Mouse (Mus musculus) MEL (cell line): ENCODE measurements around the gene Armc10. TPM values are rescaled to one million over a fixed set of nuclear protein-coding genes. Genes with fewer than 3 reads are reported as not detected.

Experiments
- DNase-seq: peaks from one replicate; pipeline ENCODE4 v3.0.0; 2011; ENCODE audit warnings: low read depth, low spot score
- H3K27ac ChIP-seq: 2 replicates; pipeline ENCODE4 v1.5.1; 2012; ENCODE audit warnings: low read depth, mild to moderate bottlenecking, control low read depth, low read length, moderate library complexity; ENCODE audit not compliant: control insufficient read depth
- H3K27me3 ChIP-seq, 2 experiments: fragments of 150-350 bp in 1 of 2; sonication (generic) in 1 of 2; 2 replicates each; pipeline ENCODE4 v1.6.1; 2012; ENCODE audit warnings: low read length in 2 of 2, mild to moderate bottlenecking in 2 of 2, improper control_type of control experiment in 1 of 2, moderate library complexity in 1 of 2; ENCODE audit not compliant: insufficient read depth in 2 of 2, control insufficient read depth in 1 of 2
- H3K36me3 ChIP-seq, 2 experiments: 2 replicates each; pipeline ENCODE4 v1.6.1; 2012 to 2014; ENCODE audit warnings: low read length in 2 of 2, improper control_type of control experiment in 1 of 2, inconsistent platforms in 1 of 2, mild to moderate bottlenecking in 1 of 2; ENCODE audit not compliant: insufficient read depth in 2 of 2, control insufficient read depth in 1 of 2
- H3K4me1 ChIP-seq, 2 experiments: fragments of 150-350 bp in 1 of 2; sonication (generic) in 1 of 2; 2 replicates each; pipeline ENCODE4 v1.6.1; 2012; ENCODE audit warnings: low read length in 2 of 2, improper control_type of control experiment in 1 of 2, mild to moderate bottlenecking in 1 of 2; ENCODE audit not compliant: insufficient read depth in 2 of 2, control insufficient read depth in 1 of 2
- H3K4me3 ChIP-seq, 2 experiments: fragments of 150-350 bp in 1 of 2; sonication (generic) in 1 of 2; 2 replicates each; pipeline ENCODE4 v1.5.1; 2012; ENCODE audit warnings: low read depth in 2 of 2, low read length in 2 of 2, mild to moderate bottlenecking in 2 of 2, moderate library complexity in 2 of 2, control low read depth in 1 of 2, improper control_type of control experiment in 1 of 2; ENCODE audit not compliant: control insufficient read depth in 1 of 2, insufficient read depth in 1 of 2
- H3K79me2 ChIP-seq: 2 replicates; pipeline ENCODE4 v1.6.1; 2012; ENCODE audit warnings: mild to moderate bottlenecking, low read length, moderate library complexity; ENCODE audit not compliant: control insufficient read depth, poor library complexity, insufficient read depth
- H3K9ac ChIP-seq: 2 replicates; pipeline ENCODE4 v1.6.1; 2012; ENCODE audit warnings: low read depth, mild to moderate bottlenecking, control low read depth, low read length, moderate library complexity; ENCODE audit not compliant: control insufficient read depth, poor library complexity, severe bottlenecking
- H3K9me3 ChIP-seq: fragments of 150-350 bp; sonication (generic); replicated peaks from 2 replicates; pipeline ENCODE4 v1.6.1; 2012; ENCODE audit warnings: mild to moderate bottlenecking, low read length, improper control_type of control experiment, moderate library complexity; ENCODE audit not compliant: insufficient read depth
- CHD1 ChIP-seq: IDR thresholded peaks from 2 replicates; pipeline ENCODE4 v1.6.1; 2012; ENCODE audit warnings: low read depth, mild to moderate bottlenecking, inconsistent platforms, low read length, improper control_type of control experiment
- MAFK ChIP-seq: IDR thresholded peaks from 2 replicates; pipeline ENCODE4 v1.6.1; 2011; ENCODE audit warnings: low read depth, mild to moderate bottlenecking, low read length, improper control_type of control experiment, borderline replicate concordance
- MXI1 ChIP-seq: IDR thresholded peaks from 2 replicates; pipeline ENCODE4 v1.6.1; 2011; ENCODE audit warnings: mild to moderate bottlenecking, low read depth, low read length, improper control_type of control experiment
- MYB ChIP-seq: IDR thresholded peaks from 2 replicates; pipeline ENCODE4 v1.6.1; 2011; ENCODE audit warnings: mild to moderate bottlenecking, low read depth, low read length, improper control_type of control experiment
- MYC ChIP-seq: IDR thresholded peaks from 2 replicates; pipeline ENCODE4 v1.6.1; 2011; ENCODE audit warnings: low read depth, mild to moderate bottlenecking, low read length, improper control_type of control experiment, moderate library complexity
- NRF1 ChIP-seq: IDR thresholded peaks from 2 replicates; pipeline ENCODE4 v1.6.1; 2014; ENCODE audit warnings: low read depth, mild to moderate bottlenecking, inconsistent platforms, low read length, improper control_type of control experiment, moderate library complexity; ENCODE audit not compliant: poor library complexity, insufficient read depth, severe bottlenecking
- POLR2A ChIP-seq, 2 experiments: IDR thresholded peaks; 2 replicates each; pipeline ENCODE4 v1.6.1; 2011 to 2012; ENCODE audit warnings: low read length in 2 of 2, mild to moderate bottlenecking in 2 of 2, control low read depth in 1 of 2, improper control_type of control experiment in 1 of 2, low read depth in 1 of 2, moderate library complexity in 1 of 2; ENCODE audit not compliant: control insufficient read depth in 1 of 2, insufficient read depth in 1 of 2, poor library complexity in 1 of 2
- POLR2AphosphoS5 ChIP-seq: IDR thresholded peaks from 2 replicates; pipeline ENCODE4 v1.6.1; 2012; ENCODE audit warnings: low read depth, borderline replicate concordance, mild to moderate bottlenecking, inconsistent platforms, low read length, moderate library complexity, mixed read lengths
- RAD21 ChIP-seq: IDR thresholded peaks from 2 replicates; pipeline ENCODE4 v1.6.1; 2011; ENCODE audit warnings: mild to moderate bottlenecking, low read depth, low read length, improper control_type of control experiment
- SIN3A ChIP-seq: IDR thresholded peaks from 2 replicates; pipeline ENCODE4 v1.6.1; 2012; ENCODE audit warnings: low read length, improper control_type of control experiment, inconsistent platforms
- SMC3 ChIP-seq: IDR thresholded peaks from 2 replicates; pipeline ENCODE4 v1.6.1; 2011; ENCODE audit warnings: low read depth, low read length, improper control_type of control experiment
- TAL1 ChIP-seq: IDR thresholded peaks from 2 replicates; pipeline ENCODE4 v1.6.1; 2012; ENCODE audit warnings: mild to moderate bottlenecking, inconsistent platforms, low read length, moderate library complexity, mixed read lengths
- TCF12 ChIP-seq: IDR thresholded peaks from 2 replicates; pipeline ENCODE4 v1.6.1; 2014; ENCODE audit warnings: low read depth, mild to moderate bottlenecking, inconsistent platforms, low read length, improper control_type of control experiment, moderate library complexity
- USF1 ChIP-seq: IDR thresholded peaks from 2 replicates; pipeline ENCODE4 v1.6.1; 2014; ENCODE audit warnings: low read depth, mild to moderate bottlenecking, inconsistent platforms, low read length, improper control_type of control experiment, moderate library complexity
- ZKSCAN1 ChIP-seq: IDR thresholded peaks from 2 replicates; pipeline ENCODE4 v1.6.1; 2012; ENCODE audit warnings: low read depth, mild to moderate bottlenecking, inconsistent platforms, low read length, improper control_type of control experiment, moderate library complexity
- ZMIZ1 ChIP-seq: IDR thresholded peaks from 2 replicates; pipeline ENCODE4 v1.6.1; 2012; ENCODE audit warnings: low read depth, mild to moderate bottlenecking, inconsistent platforms, low read length, improper control_type of control experiment, moderate library complexity
- ZNF384 ChIP-seq: IDR thresholded peaks from 2 replicates; pipeline ENCODE4 v1.6.1; 2012; ENCODE audit warnings: low read depth, mild to moderate bottlenecking, inconsistent platforms, low read length, improper control_type of control experiment
- polyA plus RNA-seq, 2 experiments: library from polyadenylated mRNA; stranded (reverse) in 1 of 2; unstranded in 1 of 2; fragments of >175 nt in 1 of 2; fragments of >200 nt in 1 of 2; gene quantifications; 2 replicates each; pipeline versions ENCODE4 v1.2.1 to v1.2.4; 2012; ENCODE audit warnings: low replicate concordance in 2 of 2, low read depth in 1 of 2; ENCODE audit not compliant: insufficient read length in 2 of 2, insufficient read depth in 1 of 2, missing spikeins in 1 of 2
- total RNA-seq: library from RNA; depleted of rRNA; stranded (reverse); fragments of 300-350 nt; gene quantifications from 2 replicates; pipeline ENCODE4 v1.2.3, GENCODE M21; 2012

The Armc10 gene
- total and polyA plus RNA-seq, 3 experiments: 52.2 to 152 (median 60.4) TPM

GRCm38 (mm10) chr5:21646133-21646491 is 499 bp downstream of the Armc10 start:
- TF ChIP-seq POLR2A (IDR thresholded peaks at IDR 0.05; ENCODE audit: control insufficient read depth in 1 of 2, insufficient read depth in 1 of 2, low read depth in 1 of 2, low read length in 2 of 2, poor library complexity in 1 of 2) (peak in 1 of 2 experiments; percentile 31; a peak in 3 of 4 replicates), ZNF384 (no peak), SIN3A (peak; percentile 8; the same call in 1 of the 2 replicates)
- DNase-seq: no peak

GRCm38 (mm10) chr5:21650736-21651135 is 5.1 kb downstream of the Armc10 start:
- TF ChIP-seq MAFK: no peak
- TF ChIP-seq ZMIZ1: no peak
- no peak for TF ChIP-seq NRF1
- no peak for TF ChIP-seq MYB
- no peak for TF ChIP-seq RAD21
- TF ChIP-seq MXI1: no peak
- no peak for TF ChIP-seq TAL1
- no peak for TF ChIP-seq SMC3
- no peak for TF ChIP-seq ZKSCAN1
- no peak for TF ChIP-seq CHD1
- TF ChIP-seq MYC: no peak
- TF ChIP-seq POLR2AphosphoS5: no peak
- no peak for TF ChIP-seq TCF12
- TF ChIP-seq USF1: no peak
- H3K4me3 ChIP-seq: no peak overlapping the region
- H3K79me2 ChIP-seq: peaks cover 5% of the 10 kb centered on the region; the same call in 1 of the 2 replicates
- no peak overlapping the region for H3K9ac ChIP-seq
- H3K9me3 ChIP-seq: no peaks in the 10 kb centered on the region
- no peaks in the 10 kb centered on the region for H3K27me3 ChIP-seq
- H3K36me3 ChIP-seq: peaks cover 8 to 13% of the 10 kb centered on the region in 2 experiments
- DNase-seq: peak; percentile 29
- peaks cover 3 to 10% of the 10 kb centered on the region in 2 experiments; a peak in 3 of 4 replicates for H3K4me1 ChIP-seq
- no peak overlapping the region for H3K27ac ChIP-seq

More at GRCm38 (mm10) chr5:21646133-21646491, 499 bp downstream of the Armc10 start:
- H3K36me3 ChIP-seq: peaks cover 7 to 9% of the 10 kb centered on the region in 2 experiments
- H3K27me3 ChIP-seq: peaks cover 5 to 12% of the 10 kb centered on the region in 2 experiments
- H3K9me3 ChIP-seq: no peaks in the 10 kb centered on the region
- H3K79me2 ChIP-seq: peaks cover 5% of the 10 kb centered on the region; the same call in 1 of the 2 replicates
- peaks cover 3 to 13% of the 10 kb centered on the region in 2 experiments; a peak in 3 of 4 replicates for H3K4me1 ChIP-seq
- H3K4me3 ChIP-seq: peak overlapping the region; percentile 74 to 99
- H3K9ac ChIP-seq: peak overlapping the region; percentile 76
- H3K27ac ChIP-seq: peak overlapping the region; percentile 47
